Mouse (Mus musculus) hindbrain, embryonic 12.5 days (tissue): ENCODE results near the gene Adgrb3. TPM values are rescaled to one million over a fixed set of nuclear protein-coding genes. Genes with fewer than 3 reads are reported as not detected.

Experiments used
- ATAC-seq: fragments of 200-750 bp; cut with Nextera tagmentation; 2 replicates; pipeline ENCODE4 v1.8.0; 2017; ENCODE audit warnings: moderate TSS enrichment; ENCODE audit not compliant: low FRiP score
- H3K27ac ChIP-seq: fragments of 300-500 bp; sonication (generic); 2 replicates; pipeline ENCODE4 v1.5.1; 2016; ENCODE audit warnings: mild to moderate bottlenecking
- H3K27me3 ChIP-seq: fragments of 300-500 bp; sonication (generic); 2 replicates; pipeline ENCODE4 v1.6.1; 2016; ENCODE audit warnings: mild to moderate bottlenecking
- H3K36me3 ChIP-seq: fragments of 300-500 bp; sonication (generic); 2 replicates; pipeline ENCODE4 v1.6.1; 2016; ENCODE audit warnings: mild to moderate bottlenecking
- H3K4me1 ChIP-seq: fragments of 300-500 bp; sonication (generic); 2 replicates; pipeline ENCODE4 v1.6.1; 2016
- H3K4me2 ChIP-seq: fragments of 300-500 bp; sonication (generic); replicated peaks from 2 replicates; pipeline ENCODE4 v1.6.1; 2016; ENCODE audit warnings: mild to moderate bottlenecking
- H3K4me3 ChIP-seq: fragments of 300-500 bp; sonication (generic); 2 replicates; pipeline ENCODE4 v1.5.1; 2016; ENCODE audit warnings: mild to moderate bottlenecking
- H3K9ac ChIP-seq: fragments of 300-500 bp; sonication (generic); 2 replicates; pipeline ENCODE4 v1.6.1; 2016; ENCODE audit warnings: mild to moderate bottlenecking, moderate library complexity
- H3K9me3 ChIP-seq: fragments of 300-500 bp; sonication (generic); replicated peaks from 2 replicates; pipeline ENCODE4 v1.6.1; 2016; ENCODE audit warnings: mild to moderate bottlenecking
- WGBS: fragments of 180-500 bp; shearing (Covaris S2); methylation state at CpG from one replicate; pipeline ENCODE4 v1.1.7; 2016; 5-methylcytosine and 5-hydroxymethylcytosine counted together
- polyA plus RNA-seq: library from polyadenylated mRNA; unstranded; fragments of >200 nt; fragmentation: Nextera tagmentation; extraction: Ambion mirVana; gene quantifications from 2 replicates; pipeline ENCODE4 v1.2.1, GENCODE M21; 2016

Adgrb3 gene
- polyA plus RNA-seq, 1 experiment from 2014 or later, result 22.4 TPM

- 30% methylated on average over 4 of the region's 4 CpGs for WGBS
- H3K36me3 ChIP-seq, result no peaks in the 10 kb centered on the region
- no peak overlapping the region for H3K4me3 ChIP-seq
- H3K4me1 ChIP-seq, result peaks cover 26% of the 10 kb centered on the region
- ATAC-seq, result no peak
- peak overlapping the region; percentile 25 for H3K4me2 ChIP-seq
- no peak overlapping the region for H3K27ac ChIP-seq
- H3K9ac ChIP-seq, result no peak overlapping the region
- H3K27me3 ChIP-seq, result no peaks in the 10 kb centered on the region
- no peaks in the 10 kb centered on the region for H3K9me3 ChIP-seq
These were observed 4.9 kb downstream of the Adgrb3 start for GRCm38 (mm10) chr1:25824626-25825025.

DNA sequence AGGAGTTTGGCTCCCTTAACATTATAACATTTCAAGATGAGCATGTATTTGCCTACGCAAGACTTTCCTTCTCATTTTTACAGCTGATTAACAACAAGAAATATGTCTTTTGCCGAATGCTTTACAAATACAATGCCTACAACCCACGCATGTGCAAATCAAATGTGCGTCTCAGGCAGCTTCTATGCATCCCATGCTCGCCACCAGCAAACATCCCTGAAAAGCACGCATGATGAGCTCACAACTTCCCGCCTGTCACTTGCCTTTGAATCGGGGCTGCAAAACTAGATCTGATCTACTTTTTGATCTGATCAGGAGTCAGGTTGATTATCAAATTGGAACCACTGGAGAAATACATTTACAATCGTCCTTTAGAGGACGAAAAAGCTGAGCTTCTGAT, 5.5 kb downstream of the Adgrb3 start:
- H3K9ac ChIP-seq, result no peak overlapping the region
- peaks cover 26% of the 10 kb centered on the region for H3K4me1 ChIP-seq
- no peaks in the 10 kb centered on the region for H3K36me3 ChIP-seq
- no peak overlapping the region for H3K27ac ChIP-seq
- no peaks in the 10 kb centered on the region for H3K9me3 ChIP-seq
- 71% methylated on average over 10 of the region's 10 CpGs for WGBS
- H3K27me3 ChIP-seq, result no peaks in the 10 kb centered on the region
- ATAC-seq, result no peak
- H3K4me2 ChIP-seq, result 0 out of 2 replicates have a peak overlapping the region, but pooled peaks have one; percentile 25
- H3K4me3 ChIP-seq, result no peak overlapping the region

- Histone ChIP-seq H3K4me2 (no peak overlapping the region), H3K9ac (no peak overlapping the region), H3K27me3 (no peaks in the 10 kb centered on the region), H3K27ac (no peak overlapping the region), H3K9me3 (no peaks in the 10 kb centered on the region), H3K4me1 (no peaks in the 10 kb centered on the region), H3K36me3 (no peaks in the 10 kb centered on the region), H3K4me3 (no peak overlapping the region)
- WGBS, result 86% methylated on average over 1 of the region's 1 CpGs
- ATAC-seq, result no peak
These were observed 14.0 kb downstream of the Adgrb3 start for GRCm38 (mm10) chr1:25815491-25815890.

DNA sequence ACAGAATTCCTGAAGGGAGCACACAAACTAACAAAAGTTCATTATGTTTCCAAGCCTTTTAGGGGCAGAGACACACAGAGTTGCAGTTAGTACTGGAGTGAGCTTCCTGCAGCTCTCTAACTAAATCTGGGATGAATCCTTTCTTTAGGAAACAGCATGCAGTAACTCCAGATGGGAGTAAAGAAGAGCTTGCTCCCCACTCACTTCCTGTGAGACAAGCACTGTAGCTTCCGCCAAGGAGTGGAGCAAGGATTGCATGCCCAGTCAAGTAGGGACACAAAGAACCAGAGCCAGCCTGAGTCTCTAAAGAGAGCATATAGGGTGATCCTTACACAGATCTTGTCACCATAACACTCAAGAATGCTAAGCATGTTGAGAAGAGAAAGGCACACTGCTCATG, 50.7 kb downstream of the Adgrb3 start:
- Histone ChIP-seq H3K9ac (no peak overlapping the region), H3K27ac (no peak overlapping the region), H3K27me3 (no peaks in the 10 kb centered on the region), H3K4me3 (no peak overlapping the region), H3K4me1 (no peaks in the 10 kb centered on the region), H3K36me3 (no peaks in the 10 kb centered on the region), H3K9me3 (no peaks in the 10 kb centered on the region), H3K4me2 (no peak overlapping the region)
- ATAC-seq, result no peak
- 71% methylated on average over 1 of the region's 1 CpGs for WGBS

DNA sequence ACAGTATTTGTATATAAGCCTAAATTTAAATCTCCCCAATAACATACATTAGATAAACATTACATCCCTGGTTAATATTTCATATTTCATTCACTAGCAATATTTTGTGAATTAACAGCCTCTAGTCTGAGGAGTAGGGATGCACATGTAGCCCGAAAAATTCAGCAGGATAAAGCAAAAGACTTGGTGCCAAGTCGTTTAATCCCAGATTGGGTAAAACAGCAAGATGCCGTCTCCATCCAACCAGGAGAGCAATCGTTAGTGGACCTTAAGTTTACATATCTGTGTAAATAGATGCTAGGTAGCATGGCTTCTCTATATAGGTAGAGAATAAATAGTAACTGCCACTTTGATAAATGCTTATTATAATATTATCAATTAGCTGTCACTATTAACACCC, 52.0 kb downstream of the Adgrb3 start:
- no peaks in the 10 kb centered on the region for H3K27me3 ChIP-seq
- H3K27ac ChIP-seq, result no peak overlapping the region
- H3K4me2 ChIP-seq, result no peak overlapping the region
- no peak overlapping the region for H3K9ac ChIP-seq
- no peak overlapping the region for H3K4me3 ChIP-seq
- ATAC-seq, result no peak
- WGBS, result 89% methylated on average over 4 of the region's 4 CpGs
- H3K36me3 ChIP-seq, result no peaks in the 10 kb centered on the region
- no peaks in the 10 kb centered on the region for H3K9me3 ChIP-seq
- no peaks in the 10 kb centered on the region for H3K4me1 ChIP-seq

GRCm38 (mm10) chr1:25775440-25776130, 53.9 kb downstream of the Adgrb3 start:
- no peaks in the 10 kb centered on the region for H3K4me1 ChIP-seq
- no peak overlapping the region for H3K4me2 ChIP-seq
- no peak for ATAC-seq
- H3K9ac ChIP-seq, result no peak overlapping the region
- H3K9me3 ChIP-seq, result no peaks in the 10 kb centered on the region
- no peaks in the 10 kb centered on the region for H3K36me3 ChIP-seq
- no peaks in the 10 kb centered on the region for H3K27me3 ChIP-seq
- H3K27ac ChIP-seq, result no peak overlapping the region
- 88% methylated on average over 3 of the region's 3 CpGs for WGBS
- H3K4me3 ChIP-seq, result no peak overlapping the region

GRCm38 (mm10) chr1:25768958-25769357, 60.5 kb downstream of the Adgrb3 start:
- Histone ChIP-seq H3K27ac (no peak overlapping the region), H3K27me3 (no peaks in the 10 kb centered on the region), H3K4me1 (no peaks in the 10 kb centered on the region), H3K4me2 (no peak overlapping the region), H3K4me3 (no peak overlapping the region), H3K9me3 (no peaks in the 10 kb centered on the region), H3K36me3 (no peaks in the 10 kb centered on the region), H3K9ac (no peak overlapping the region)
- 75% methylated on average over 2 of the region's 2 CpGs for WGBS
- no peak for ATAC-seq

DNA sequence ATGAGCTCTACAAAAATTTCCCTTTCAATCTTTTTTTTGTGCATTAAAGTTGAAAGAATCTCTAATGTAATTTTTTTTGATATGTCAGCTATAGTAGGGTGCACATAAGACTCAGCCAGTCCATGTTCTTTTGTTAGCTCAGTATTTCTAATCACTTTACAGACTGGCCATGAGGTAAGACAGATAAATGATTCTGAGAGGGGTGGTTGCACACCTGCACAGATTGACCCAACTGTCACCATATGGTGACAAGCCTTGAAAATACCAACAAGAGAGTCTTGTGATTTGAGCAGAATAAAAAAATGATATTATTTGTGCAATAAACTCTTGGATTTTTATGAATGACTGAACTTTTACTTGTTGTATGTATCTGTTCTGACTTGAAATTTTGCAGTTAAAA, 74.2 kb downstream of the Adgrb3 start:
- Histone ChIP-seq H3K36me3 (no peaks in the 10 kb centered on the region), H3K27me3 (no peaks in the 10 kb centered on the region), H3K9me3 (no peaks in the 10 kb centered on the region), H3K27ac (no peak overlapping the region), H3K9ac (no peak overlapping the region), H3K4me2 (no peak overlapping the region), H3K4me1 (no peaks in the 10 kb centered on the region), H3K4me3 (no peak overlapping the region)
- no peak for ATAC-seq

DNA sequence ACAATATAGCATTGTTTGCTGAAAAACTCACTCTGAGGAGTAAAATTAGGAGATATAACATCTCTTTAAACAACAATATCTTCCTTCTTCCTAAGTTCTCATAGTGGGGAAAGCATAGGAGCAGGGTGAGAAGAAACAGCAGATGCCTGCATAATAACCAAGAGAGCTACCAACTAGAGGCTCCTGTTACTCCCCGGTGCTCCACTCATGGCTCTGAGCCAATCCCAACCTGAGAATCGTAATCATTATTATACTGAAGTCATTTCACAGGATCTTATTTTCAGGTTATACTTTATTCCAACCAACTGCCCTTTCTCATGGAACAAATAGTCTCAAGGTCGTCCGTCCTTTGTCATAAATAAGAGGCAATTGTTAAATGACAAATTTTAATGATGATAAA, 75.0 kb downstream of the Adgrb3 start:
- no peak for ATAC-seq
- Histone ChIP-seq H3K4me2 (no peak overlapping the region), H3K9me3 (no peaks in the 10 kb centered on the region), H3K27ac (no peak overlapping the region), H3K27me3 (no peaks in the 10 kb centered on the region), H3K4me3 (no peak overlapping the region), H3K4me1 (no peaks in the 10 kb centered on the region), H3K36me3 (no peaks in the 10 kb centered on the region), H3K9ac (no peak overlapping the region)
- WGBS, result 82% methylated on average over 4 of the region's 4 CpGs

DNA sequence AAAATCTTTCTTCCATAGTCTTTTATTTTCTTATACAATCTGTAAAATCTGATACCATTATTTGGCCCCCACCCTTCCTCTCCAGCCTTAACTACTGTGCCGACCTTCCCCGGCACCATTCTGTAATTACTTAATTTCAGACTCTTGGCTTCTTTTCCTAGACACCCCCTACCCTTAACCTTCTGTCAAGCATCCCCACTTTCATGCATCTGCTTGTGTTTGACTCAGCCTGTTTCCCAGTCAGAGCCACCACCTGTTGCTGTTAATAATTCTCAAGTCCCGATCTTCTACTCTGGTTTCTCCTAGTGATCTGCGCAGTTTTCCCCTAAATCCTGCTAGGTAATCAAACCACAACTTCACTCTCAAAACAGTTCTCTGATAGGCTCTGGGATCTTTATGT, 83.9 kb downstream of the Adgrb3 start:
- no peaks in the 10 kb centered on the region for H3K4me1 ChIP-seq
- no peak for ATAC-seq
- 88% methylated on average over 4 of the region's 4 CpGs for WGBS
- no peak overlapping the region for H3K4me3 ChIP-seq
- no peaks in the 10 kb centered on the region for H3K9me3 ChIP-seq
- H3K4me2 ChIP-seq, result no peak overlapping the region
- no peaks in the 10 kb centered on the region for H3K27me3 ChIP-seq
- H3K9ac ChIP-seq, result no peak overlapping the region
- no peak overlapping the region for H3K27ac ChIP-seq
- H3K36me3 ChIP-seq, result no peaks in the 10 kb centered on the region

DNA sequence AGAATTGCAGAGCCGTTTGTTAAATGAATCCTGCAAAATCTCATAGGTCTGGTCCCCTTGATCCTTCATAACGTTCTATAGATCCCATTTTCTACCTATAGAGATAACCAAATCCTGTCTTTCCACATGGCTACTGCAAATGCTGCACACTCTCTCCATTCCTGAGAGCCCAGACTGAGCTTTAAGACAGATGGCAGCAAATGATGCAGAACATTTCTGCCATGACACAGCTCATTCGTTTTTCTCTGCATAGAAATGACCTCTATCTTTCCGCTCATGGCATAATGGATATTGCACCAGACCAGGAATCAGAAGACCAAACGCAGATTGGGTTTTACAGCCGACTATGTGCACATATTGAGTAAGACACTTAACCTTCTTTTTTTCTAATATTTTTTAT, 84.8 kb downstream of the Adgrb3 start:
- Histone ChIP-seq H3K4me3 (no peak overlapping the region), H3K4me1 (no peaks in the 10 kb centered on the region), H3K9me3 (no peaks in the 10 kb centered on the region), H3K36me3 (no peaks in the 10 kb centered on the region), H3K27me3 (no peaks in the 10 kb centered on the region), H3K9ac (no peak overlapping the region), H3K27ac (no peak overlapping the region), H3K4me2 (no peak overlapping the region)
- 75% methylated on average over 6 of the region's 6 CpGs for WGBS
- no peak for ATAC-seq

GRCm38 (mm10) chr1:25729844-25730243, 99.7 kb downstream of the Adgrb3 start:
- Histone ChIP-seq H3K27me3 (no peaks in the 10 kb centered on the region), H3K4me2 (no peak overlapping the region), H3K9ac (no peak overlapping the region), H3K4me3 (no peak overlapping the region), H3K36me3 (no peaks in the 10 kb centered on the region), H3K4me1 (no peaks in the 10 kb centered on the region), H3K9me3 (no peaks in the 10 kb centered on the region), H3K27ac (no peak overlapping the region)
- no peak for ATAC-seq
- WGBS, result 96% methylated on average over 5 of the region's 5 CpGs

DNA sequence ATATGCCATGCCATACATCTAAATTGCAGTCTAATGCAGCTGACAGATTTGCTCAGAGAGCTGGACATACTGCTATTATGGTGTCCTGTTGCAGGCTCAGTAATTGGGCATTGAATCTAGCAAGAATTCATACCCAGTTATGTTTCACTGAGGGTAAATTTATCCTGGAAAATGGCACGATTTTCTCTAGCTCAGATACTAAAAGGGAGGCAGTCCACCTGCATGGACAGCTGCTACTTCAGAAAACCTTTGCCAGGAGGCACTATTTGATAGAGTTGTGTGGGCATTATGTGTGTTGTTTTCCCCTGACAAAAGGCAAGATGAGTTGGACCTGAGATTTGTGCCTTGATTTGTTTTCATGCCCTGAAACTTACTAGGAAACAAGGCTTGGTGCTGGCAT, 118.0 kb downstream of the Adgrb3 start:
- H3K4me2 ChIP-seq, result no peak overlapping the region
- ATAC-seq, result no peak
- H3K4me1 ChIP-seq, result no peaks in the 10 kb centered on the region
- H3K27ac ChIP-seq, result no peak overlapping the region
- H3K9ac ChIP-seq, result no peak overlapping the region
- 64% methylated on average over 1 of the region's 1 CpGs for WGBS
- no peaks in the 10 kb centered on the region for H3K36me3 ChIP-seq
- no peaks in the 10 kb centered on the region for H3K27me3 ChIP-seq
- no peaks in the 10 kb centered on the region for H3K9me3 ChIP-seq
- H3K4me3 ChIP-seq, result no peak overlapping the region
